10 mouse cellular contexts compared by ENCODE assay signal in genomic region chr4:134659354-134660301, GRCm38 (mm10). TPM values are rescaled to one million over a fixed set of nuclear protein-coding genes. Genes with fewer than 3 reads are reported as not detected.
DNase-seq lines count a peak whose midpoint lies in the region; ATAC-seq and TF ChIP-seq lines count a peak whose summit lies in the region.
"Had no signal": no experiment of that assay in that cellular context is flagged by ENCODE, and none has a peak within 500 bp of the region (broad histone marks: within the 10 kb centered on the region; RNA-seq: fewer than 3 reads in every experiment).

No protein-coding gene starts in this region.

- H3K27ac ChIP-seq in lung, embryonic 15.5 days: no peak overlapping the region
- H3K27ac ChIP-seq in forebrain, embryonic 10.5 days: peak overlapping the region; percentile 80
- H3K27ac ChIP-seq in limb, embryonic 11.5 days (replicated peaks; ENCODE audit: low read depth, low read length): no peak overlapping the region
- H3K27ac ChIP-seq in stomach, embryonic 16.5 days (ENCODE audit: low read length): no peak overlapping the region
- H3K27ac ChIP-seq in thymus, adult 2 months (ENCODE audit: control insufficient read depth, insufficient read depth, low read length): no peak overlapping the region

- DNase-seq in lung, postnatal 36 days: no peak
- DNase-seq in forebrain, embryonic 10.5 days (ENCODE audit: extremely low spot score, low spot score): peak; percentile 52
- DNase-seq in limb, embryonic 11.5 days (ENCODE audit: low spot score): peak; percentile 50
- no peak for DNase-seq in urinary bladder, adult 2 months (ENCODE audit: low spot score)
- DNase-seq in thymus, adult 2 months: no peak
- DNase-seq: gastrocnemius, postnatal 10 days had no signal

- H3K4me1 ChIP-seq in lung, embryonic 15.5 days: peaks cover 17% of the 10 kb centered on the region
- peaks cover 69% of the 10 kb centered on the region for H3K4me1 ChIP-seq in forebrain, embryonic 10.5 days
- peaks cover 15% of the 10 kb centered on the region for H3K4me1 ChIP-seq in limb, embryonic 11.5 days (ENCODE audit: control insufficient read depth, insufficient read depth, low read length)
- peaks cover 11% of the 10 kb centered on the region; the same call in 1 of the 2 replicates for H3K4me1 ChIP-seq in stomach, embryonic 16.5 days (ENCODE audit: control insufficient read depth, insufficient read depth, low read length)
- H3K4me1 ChIP-seq in thymus, adult 2 months (replicated peaks; ENCODE audit: control insufficient read depth, insufficient read depth, low read length): peaks cover 5% of the 10 kb centered on the region

- WGBS in lung, embryonic 15.5 days: 18% methylated on average over 27 of the region's 27 CpGs
- 24% methylated on average over 27 of the region's 27 CpGs for WGBS in forebrain, embryonic 10.5 days
- 15% methylated on average over 27 of the region's 27 CpGs for WGBS in limb, embryonic 11.5 days
- 19% methylated on average over 27 of the region's 27 CpGs for whole genome bisulfite sequencing in stomach, embryonic 16.5 days
- 90% methylated on average over 27 of the region's 27 CpGs for WGBS in thymus, adult 2 months

- peak overlapping the region; percentile 48 for H3K4me2 ChIP-seq in lung, embryonic 15.5 days
- peak overlapping the region; percentile 33 for H3K4me2 ChIP-seq in limb, embryonic 11.5 days (ENCODE audit: low read depth, severe bottlenecking)
- H3K4me2 ChIP-seq in stomach, embryonic 16.5 days (ENCODE audit: low read depth, low read length): peak overlapping the region; percentile 40

- no peak overlapping the region for H3K9ac ChIP-seq in lung, embryonic 15.5 days
- H3K9ac ChIP-seq in limb, embryonic 11.5 days (ENCODE audit: low read length): no peak overlapping the region; the same call in 1 of the 2 replicates
- H3K9ac ChIP-seq in stomach, embryonic 16.5 days (ENCODE audit: low read length): peak overlapping the region; percentile 32; the same call in 1 of the 2 replicates

- H3K27me3 ChIP-seq in lung, embryonic 15.5 days: peaks cover 7% of the 10 kb centered on the region; the same call in 1 of the 2 replicates
- peaks cover 57% of the 10 kb centered on the region for H3K27me3 ChIP-seq in forebrain, embryonic 10.5 days (ENCODE audit: poor library complexity, severe bottlenecking)
- peaks cover 7% of the 10 kb centered on the region for H3K27me3 ChIP-seq in limb, embryonic 11.5 days (ENCODE audit: control insufficient read depth, insufficient read depth, low read length)
- H3K27me3 ChIP-seq in stomach, embryonic 16.5 days (ENCODE audit: control insufficient read depth, insufficient read depth, low read length): peaks cover 14% of the 10 kb centered on the region
- no peaks in the 10 kb centered on the region for H3K27me3 ChIP-seq in thymus, adult 2 months (ENCODE audit: control insufficient read depth, insufficient read depth, low read length)

- no peak for TF ChIP-seq POLR2A in thymus, adult 2 months (IDR thresholded peaks at IDR 0.05; ENCODE audit: control insufficient read depth, extremely low read depth, insufficient read depth, low read length, poor library complexity)

- ATAC-seq in lung, embryonic 15.5 days (ENCODE audit: borderline replicate concordance, extremely low read depth, low FRiP score, low TSS enrichment): no peak
- no peak for ATAC-seq in limb, embryonic 11.5 days (ENCODE audit: insufficient number of reproducible peaks, low FRiP score, low TSS enrichment, low read depth)
- ATAC-seq in stomach, embryonic 16.5 days (ENCODE audit: insufficient read depth, low FRiP score): no peak
- no peak for ATAC-seq in granulocyte monocyte progenitor cell, adult 5-6 weeks (replicated peaks; ENCODE audit: poor library complexity, severe bottlenecking)

- TF ChIP-seq CTCF in thymus, adult 2 months (IDR thresholded peaks at IDR 0.05; ENCODE audit: borderline replicate concordance, control insufficient read depth, extremely low read depth, insufficient read depth, low read length, poor library complexity): no peak

- H3K4me3 ChIP-seq in lung, embryonic 15.5 days: no peak overlapping the region
- peak overlapping the region; percentile 40 for H3K4me3 ChIP-seq in forebrain, embryonic 10.5 days
- peak overlapping the region; percentile 3; the same call in 1 of the 2 replicates for H3K4me3 ChIP-seq in limb, embryonic 11.5 days (ENCODE audit: low read depth, low read length)
- H3K4me3 ChIP-seq in stomach, embryonic 16.5 days (replicated peaks; ENCODE audit: low read length): peak overlapping the region; percentile 17
- H3K4me3 ChIP-seq in thymus, adult 2 months (ENCODE audit: control insufficient read depth, insufficient read depth, low read length): no peak overlapping the region
- H3K4me3 ChIP-seq: myocyte had no signal

- H3K9me3 ChIP-seq in lung, embryonic 15.5 days: no peaks in the 10 kb centered on the region
- no peaks in the 10 kb centered on the region for H3K9me3 ChIP-seq in forebrain, embryonic 10.5 days
- no peaks in the 10 kb centered on the region for H3K9me3 ChIP-seq in limb, embryonic 11.5 days (ENCODE audit: control insufficient read depth, low read length)
- H3K9me3 ChIP-seq in stomach, embryonic 16.5 days (replicated peaks; ENCODE audit: control insufficient read depth, low read length): no peaks in the 10 kb centered on the region

- H3K36me3 ChIP-seq in lung, embryonic 15.5 days: no peaks in the 10 kb centered on the region
- no peaks in the 10 kb centered on the region for H3K36me3 ChIP-seq in forebrain, embryonic 10.5 days (replicated peaks)
- no peaks in the 10 kb centered on the region for H3K36me3 ChIP-seq in limb, embryonic 11.5 days (ENCODE audit: control insufficient read depth, insufficient read depth, low read length)
- no peaks in the 10 kb centered on the region for H3K36me3 ChIP-seq in stomach, embryonic 16.5 days (ENCODE audit: control insufficient read depth, insufficient read depth, low read length)
- H3K36me3 ChIP-seq in thymus, adult 2 months (ENCODE audit: control insufficient read depth, insufficient read depth, low read length): no peaks in the 10 kb centered on the region

RNA-seq across cellular contexts. Expression of gene Man1c1, which starts 44.5 kb away (rescaled TPM):
- polyA plus RNA-seq in lung, embryonic 15.5 days (2015; fragmentation: Nextera tagmentation; extraction: Ambion mirVana): 3.0 and 3.3 TPM in 2 replicates
- polyA plus RNA-seq in forebrain, embryonic 10.5 days (2016; fragmentation: Nextera tagmentation; extraction: Ambion mirVana): 2.3 and 2.8 TPM in 2 replicates
- 2.2 and 2.6 TPM in 2 replicates for polyA plus RNA-seq in limb, embryonic 11.5 days (2014; fragmentation: Nextera tagmentation; extraction: Ambion mirVana)
- 1.3 and 1.6 TPM in 2 replicates for polyA plus RNA-seq in stomach, embryonic 16.5 days (2015; fragmentation: Nextera tagmentation; extraction: Ambion mirVana)
- polyA plus RNA-seq in urinary bladder, adult 2 months (2012; rRNA removed): 7.3 and 12.7 TPM in 2 replicates
- polyA plus RNA-seq in thymus, adult 2 months (2012; rRNA removed): 4.4 and 5.5 TPM in 2 replicates
- total RNA-seq in granulocyte monocyte progenitor cell, adult 5-6 weeks (2014; fragmentation: Nextera tagmentation): 9.5 and 11.6 TPM in 2 replicates
- 4.8 and 5.1 TPM in 2 replicates for total RNA-seq in granulocyte monocyte progenitor cell, adult 5-6 weeks (2017)

Comparison
In these comparisons a context has a peak if more than half of its experiments do, and no peak if none do; other contexts are left out.
1. H3K4me3 ChIP-seq: peak in forebrain, embryonic 10.5 days (single experiment), limb, embryonic 11.5 days (single experiment) and stomach, embryonic 16.5 days (single experiment); none in lung, embryonic 15.5 days (single experiment) and thymus, adult 2 months (single experiment).
2. DNase-seq: peak in forebrain, embryonic 10.5 days (single experiment) and limb, embryonic 11.5 days (single experiment); none in lung, postnatal 36 days (single experiment), urinary bladder, adult 2 months (single experiment) and thymus, adult 2 months (single experiment).
3. Peak in every context shown above with its lines, with median percentiles within 50 percentile points of each other: H3K4me2 ChIP-seq.